Mouse (Mus musculus): ENCODE results near the gene Zfp383. TPM values are rescaled to one million over a fixed set of nuclear protein-coding genes. Genes with fewer than 3 reads are reported as not detected.
"Not testable (repeated sequence)": the region's sequence is repeated elsewhere in the genome, so short reads cannot be mapped to it uniquely, and the experiment has no call there.

Gene Zfp383
- total RNA-seq (2017): 1.2 and 3.8 TPM in 2 replicates

DNA sequence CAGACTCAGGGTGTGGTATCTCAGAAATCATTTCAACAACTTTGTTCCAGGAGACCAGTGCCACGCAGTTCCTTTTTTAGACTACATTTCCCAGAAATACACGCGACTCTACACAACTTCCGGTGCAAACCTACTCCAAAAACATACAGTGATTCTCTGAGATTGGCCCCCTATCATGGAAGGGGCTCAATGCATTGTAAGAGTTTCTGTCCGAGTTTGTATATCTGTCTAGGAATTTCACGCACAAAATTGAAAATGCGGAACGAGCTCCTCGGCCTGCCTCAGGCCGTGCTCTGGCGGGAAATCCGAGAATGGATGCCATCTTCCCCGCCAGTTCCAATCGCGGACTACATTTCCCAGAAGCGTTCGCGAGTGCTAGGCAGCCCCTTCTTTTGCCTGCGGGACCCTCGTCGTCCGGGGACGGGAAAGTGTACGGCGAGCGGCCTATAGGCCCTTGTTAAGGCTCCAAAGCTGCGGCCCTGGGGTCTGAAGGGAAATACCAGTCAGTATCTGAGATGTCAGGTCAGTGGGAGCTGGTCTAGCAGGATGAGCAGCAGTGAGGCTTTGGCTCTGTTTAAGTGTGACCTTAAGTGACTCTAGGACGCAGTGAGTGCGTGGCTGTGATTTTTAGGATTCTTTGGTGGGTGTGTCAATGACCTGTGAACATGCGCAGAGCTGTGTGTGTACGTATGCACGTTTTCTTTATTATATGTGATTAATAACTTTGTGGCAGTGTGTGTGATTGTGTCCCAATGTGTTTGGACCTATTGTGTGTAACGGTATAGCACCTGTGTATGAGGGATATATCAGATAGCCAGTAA is at the start of gene Zfp383:
Zfp383 (plus strand) TSS at position 94 of the 821 bp plus-strand sequence.
- peak; percentile 78 for ATAC-seq (replicated peaks; ENCODE audit: low read depth, poor library complexity, severe bottlenecking)

DNA sequence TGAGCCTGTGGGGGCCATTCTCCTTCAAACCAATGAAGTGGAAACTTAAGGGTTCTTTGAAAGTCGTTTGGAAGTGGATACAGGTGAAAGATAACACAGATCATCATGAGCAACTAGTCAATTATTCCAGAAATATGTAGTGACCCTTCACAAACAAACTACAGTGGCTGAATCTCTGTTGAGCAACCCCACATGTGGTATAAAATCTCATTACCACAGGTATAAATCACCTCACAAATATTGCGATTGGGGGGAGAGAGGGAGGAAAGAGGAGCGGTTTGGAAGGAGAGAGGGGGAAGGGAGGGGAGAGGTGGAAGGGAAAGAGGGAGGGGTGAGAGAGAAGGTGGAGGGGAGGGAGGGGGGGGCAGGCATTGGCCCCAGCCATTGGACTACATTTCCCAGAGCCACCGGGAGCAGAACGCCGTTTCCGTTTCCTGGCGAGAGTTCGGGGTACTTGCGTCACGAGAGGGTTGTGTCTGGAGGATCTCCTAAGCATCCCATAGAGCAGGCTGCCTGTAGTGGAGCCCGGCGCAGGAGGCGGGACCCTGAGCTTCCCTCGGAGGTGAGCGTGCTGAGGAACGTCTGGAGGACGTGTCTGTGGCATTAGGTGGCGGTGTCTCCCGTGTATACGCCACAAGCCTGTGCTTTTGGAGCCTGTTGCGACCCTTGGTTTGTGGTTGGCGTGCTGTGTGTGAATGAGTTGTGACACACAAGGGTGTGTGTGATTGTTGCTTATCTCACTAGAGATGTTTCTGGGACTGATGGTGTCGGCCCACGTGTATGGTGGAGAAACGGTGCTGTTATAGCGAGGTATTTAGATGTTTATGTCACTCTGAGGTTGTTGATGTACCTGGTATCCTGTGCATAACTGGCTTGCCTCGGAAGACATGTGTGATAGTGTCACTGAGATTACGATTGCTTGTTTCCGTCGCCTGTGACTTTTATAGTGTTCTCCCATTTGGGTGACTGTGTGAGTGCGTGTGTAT is 48.2 kb upstream of the Zfp383 start, which contains the start of gene Zfp420:
Zfp420 (plus strand) TSS at position 448 of the 986 bp plus-strand sequence.
- peak; percentile 100 for ATAC-seq (replicated peaks; ENCODE audit: low read depth, poor library complexity, severe bottlenecking)

DNA sequence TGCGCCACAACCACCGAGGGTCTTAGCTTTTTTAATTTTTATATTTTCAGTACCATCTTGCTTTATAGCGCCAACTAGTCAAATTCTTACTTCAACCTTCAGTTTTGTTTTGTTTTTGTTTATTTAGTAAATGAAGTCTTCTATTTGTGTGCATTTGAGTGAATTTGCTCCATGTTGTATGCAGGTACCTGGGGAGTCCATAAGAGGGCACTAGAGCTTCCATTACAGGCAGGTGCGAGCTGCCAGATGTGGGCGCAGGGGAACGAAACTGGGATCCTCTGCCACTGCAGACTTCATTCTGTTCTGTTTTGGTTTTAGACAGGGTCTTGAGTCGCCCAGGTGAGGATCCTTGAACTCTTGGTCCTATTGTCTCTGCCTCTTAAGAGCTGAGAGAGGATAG is 46.4 kb upstream of the Zfp383 start:
- ATAC-seq (replicated peaks; ENCODE audit: low read depth, poor library complexity, severe bottlenecking): no peak

DNA sequence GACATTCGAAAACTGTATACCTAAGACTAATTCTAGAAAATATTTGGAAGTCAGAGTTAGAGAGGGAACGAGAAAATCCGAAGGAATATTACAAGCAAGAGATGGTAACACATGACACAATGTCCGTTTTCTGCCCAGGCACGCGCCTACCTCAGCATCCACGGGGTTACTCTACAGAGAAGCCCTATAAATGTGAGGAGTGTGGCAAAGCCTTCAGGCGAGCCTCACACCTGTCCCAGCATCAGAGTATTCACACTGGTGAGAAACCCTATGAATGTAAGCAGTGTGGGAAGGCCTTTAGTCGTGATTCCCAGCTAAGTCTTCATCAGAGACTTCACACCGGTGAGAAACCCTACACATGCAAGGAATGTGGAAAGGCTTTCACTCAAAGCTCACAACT is 33.8 kb upstream of the Zfp383 start:
- ATAC-seq (replicated peaks; ENCODE audit: low read depth, poor library complexity, severe bottlenecking): no peak

DNA sequence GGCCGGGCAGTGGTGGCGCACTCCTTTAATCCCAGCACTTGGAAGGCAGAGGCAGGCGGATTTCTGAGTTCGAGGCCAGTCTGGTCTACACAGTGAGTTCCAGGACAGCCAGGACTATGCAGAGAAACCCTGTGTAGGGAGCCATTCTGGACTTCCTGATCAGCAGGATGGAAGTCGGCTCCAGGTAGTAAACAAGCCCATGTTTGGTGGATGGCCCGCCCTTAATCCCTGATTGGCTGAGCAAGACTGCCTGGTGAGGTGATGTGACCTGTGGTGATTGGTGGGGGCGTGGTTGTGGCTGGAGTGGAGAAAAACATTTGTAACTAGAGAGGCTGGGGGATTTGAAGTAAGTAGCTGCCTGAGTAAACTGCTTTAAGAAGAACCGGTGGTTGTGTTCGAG is 30.5 kb upstream of the Zfp383 start:
- not testable (repeated sequence) for ATAC-seq (replicated peaks; ENCODE audit: low read depth, poor library complexity, severe bottlenecking)

DNA sequence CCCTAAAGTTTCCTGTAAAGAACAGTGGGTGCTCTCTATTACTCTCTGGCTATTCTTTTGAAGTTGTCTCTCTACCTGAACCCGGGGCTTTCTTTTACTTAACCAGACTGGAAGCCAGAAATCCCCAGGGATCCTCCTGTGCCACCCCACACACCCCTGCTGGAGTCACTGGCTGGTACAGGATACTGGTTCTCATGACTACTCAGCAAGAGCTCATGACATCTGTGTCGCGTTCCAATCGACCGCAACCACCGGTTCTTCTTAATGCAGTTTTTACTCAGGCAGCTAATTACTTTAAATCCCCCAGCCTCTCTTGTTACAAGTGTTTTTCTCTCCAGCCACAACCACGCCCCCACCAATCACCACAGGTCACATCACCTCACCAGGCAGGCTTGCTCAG is 28.0 kb upstream of the Zfp383 start:
- ATAC-seq (replicated peaks; ENCODE audit: low read depth, poor library complexity, severe bottlenecking): no peak

DNA sequence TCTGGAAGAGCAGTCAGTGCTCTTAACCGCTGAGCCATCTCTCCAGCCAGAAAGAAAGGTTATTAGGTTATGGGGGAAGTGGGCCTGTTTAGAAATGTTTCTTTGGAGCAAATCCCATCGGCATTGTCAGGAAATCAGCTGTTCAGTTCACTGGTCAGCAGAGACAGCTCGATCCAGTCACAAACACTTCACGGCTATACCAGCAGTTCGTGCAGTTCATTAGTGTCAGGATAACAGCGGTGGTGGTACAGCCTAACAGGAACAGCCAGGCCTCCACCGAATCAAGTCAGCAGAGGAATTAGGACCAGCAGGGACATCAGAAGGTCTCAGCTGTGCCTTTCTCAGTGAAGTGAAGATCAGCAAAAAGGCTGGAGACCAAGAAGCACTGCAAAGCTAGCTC is 27.1 kb upstream of the Zfp383 start:
- no peak for ATAC-seq (replicated peaks; ENCODE audit: low read depth, poor library complexity, severe bottlenecking)

DNA sequence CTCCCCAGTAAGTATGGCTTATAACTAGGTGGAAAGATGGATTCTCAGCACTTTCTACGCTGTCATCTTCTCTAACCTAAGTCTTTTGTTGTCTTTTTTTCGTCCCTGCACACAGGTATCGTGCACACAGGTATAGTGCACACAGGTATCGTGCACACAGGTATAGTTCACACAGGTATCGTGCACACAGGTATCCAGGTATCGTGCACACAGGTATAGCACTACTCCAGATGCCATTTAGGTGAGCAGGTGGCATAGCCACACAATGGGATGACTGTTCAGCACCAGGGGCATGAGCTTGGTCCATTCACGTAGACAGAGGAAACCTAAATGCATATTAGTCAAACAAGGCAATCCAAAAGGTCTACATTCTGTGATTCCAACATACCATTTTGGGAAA is 17.5 kb upstream of the Zfp383 start:
- ATAC-seq (replicated peaks; ENCODE audit: low read depth, poor library complexity, severe bottlenecking): no peak

DNA sequence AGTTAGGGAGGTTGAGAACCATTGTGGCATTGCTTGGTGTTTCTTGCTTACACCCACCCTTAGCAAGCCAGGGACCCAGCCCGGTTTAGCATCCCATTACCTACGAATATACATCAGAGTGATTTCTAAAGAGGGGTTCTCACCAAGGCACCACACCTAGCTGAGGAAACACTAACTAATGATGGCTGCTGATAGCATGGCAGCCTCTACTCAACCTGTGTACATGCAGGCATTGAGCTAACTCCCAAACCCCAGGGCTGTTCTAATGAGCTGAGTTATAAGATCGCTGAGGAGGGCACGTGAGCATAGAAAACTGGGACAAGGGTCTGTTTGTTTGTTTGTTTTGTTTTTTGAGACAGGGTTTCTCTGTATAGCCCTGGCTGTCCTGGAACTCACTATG is 15.3 kb upstream of the Zfp383 start:
- no peak for ATAC-seq (replicated peaks; ENCODE audit: low read depth, poor library complexity, severe bottlenecking)

DNA sequence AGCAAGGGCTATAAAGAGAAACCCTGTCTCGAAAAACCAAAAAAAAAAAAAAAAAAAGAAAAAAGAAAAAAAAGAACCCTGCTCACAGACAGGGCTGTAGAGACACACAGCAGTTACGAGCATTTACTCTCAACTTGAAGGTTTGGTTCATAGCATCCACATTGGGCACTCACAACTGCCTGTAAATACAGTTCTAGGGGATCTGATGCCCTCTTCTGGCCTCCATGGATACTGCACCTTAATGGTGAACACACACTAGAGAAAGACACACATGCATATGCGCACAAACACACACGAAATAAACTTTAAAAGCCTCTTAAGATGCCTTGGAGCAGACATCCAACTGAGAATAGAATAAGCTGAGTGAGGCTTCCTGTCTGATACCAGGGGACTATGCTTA is 9.7 kb upstream of the Zfp383 start:
- ATAC-seq (replicated peaks; ENCODE audit: low read depth, poor library complexity, severe bottlenecking): no peak

DNA sequence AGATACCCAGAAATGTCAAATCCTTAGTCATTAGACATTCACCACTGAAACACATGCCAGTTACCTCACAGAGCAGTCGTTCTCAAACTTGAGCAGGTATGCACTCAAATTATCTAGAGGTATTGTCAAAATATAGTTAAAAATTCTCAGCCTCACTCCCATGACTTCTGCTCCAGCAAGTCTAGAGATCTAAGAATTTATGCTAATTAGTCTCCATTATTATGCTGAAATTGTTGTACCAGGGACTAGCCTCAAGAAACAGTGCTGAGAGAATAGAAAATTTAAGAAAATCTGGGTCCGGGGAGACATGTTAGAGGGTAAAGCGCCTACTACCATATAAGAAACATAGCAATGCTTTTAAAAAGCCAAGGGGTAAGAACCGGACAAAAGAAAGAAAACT is 3.9 kb upstream of the Zfp383 start:
- no peak for ATAC-seq (replicated peaks; ENCODE audit: low read depth, poor library complexity, severe bottlenecking)

DNA sequence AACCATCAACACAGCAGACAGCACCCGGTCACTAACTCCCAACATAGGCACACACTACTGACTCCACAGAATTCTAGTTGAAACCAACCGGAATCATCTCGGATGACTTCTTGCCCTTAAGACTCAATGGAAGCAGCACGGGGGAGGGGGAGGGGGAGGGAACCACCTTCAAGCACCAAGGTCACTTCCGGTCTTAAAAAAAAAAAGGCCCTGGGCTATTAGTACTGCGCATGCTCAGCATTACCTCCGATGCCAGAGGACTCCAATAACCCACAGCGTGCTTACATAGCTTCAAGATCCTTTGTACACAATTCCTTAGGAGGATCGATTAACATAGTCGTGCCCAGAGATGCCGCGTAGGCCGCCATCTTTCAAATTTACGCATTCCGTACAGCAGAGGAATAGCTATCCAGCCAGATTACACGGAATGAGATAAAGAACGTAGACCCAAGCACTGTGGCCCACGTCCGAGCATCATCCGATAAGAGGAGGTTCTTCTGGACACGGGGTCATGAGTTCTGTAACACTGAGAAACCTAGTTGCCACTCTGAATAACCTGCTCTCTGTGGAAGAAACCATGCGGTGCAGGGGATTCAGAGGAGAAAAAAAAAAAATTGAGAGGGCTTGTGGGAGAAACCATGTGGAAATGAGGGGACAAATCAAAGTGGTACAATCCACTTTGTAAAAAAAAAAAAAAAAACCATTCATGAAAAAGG is 1.9 kb upstream of the Zfp383 start, which contains the start of gene Zfp27:
Zfp27 (minus strand) TSS at position 607 of the 716 bp plus-strand sequence.
- peak; percentile 76 for ATAC-seq (replicated peaks; ENCODE audit: low read depth, poor library complexity, severe bottlenecking)

DNA sequence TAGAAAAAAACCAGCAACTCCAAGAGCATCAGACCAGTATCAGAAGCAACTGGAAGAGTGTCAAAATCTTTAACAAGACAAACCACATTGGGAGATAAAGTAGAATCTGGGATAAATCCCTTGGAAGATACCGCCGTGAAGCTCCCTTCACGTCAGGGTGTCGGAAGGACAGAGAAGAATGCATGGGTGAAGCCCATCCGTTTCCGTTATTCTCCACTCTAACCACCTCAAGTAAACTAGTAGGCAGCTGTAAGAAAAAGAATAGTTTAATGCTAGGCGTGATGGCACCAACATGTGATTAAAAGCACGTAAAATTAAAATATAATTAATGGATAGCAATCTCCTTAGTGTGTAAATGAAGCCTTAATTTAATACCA is 1.4 kb upstream of the Zfp383 start:
- ATAC-seq (replicated peaks; ENCODE audit: low read depth, poor library complexity, severe bottlenecking): no peak

DNA sequence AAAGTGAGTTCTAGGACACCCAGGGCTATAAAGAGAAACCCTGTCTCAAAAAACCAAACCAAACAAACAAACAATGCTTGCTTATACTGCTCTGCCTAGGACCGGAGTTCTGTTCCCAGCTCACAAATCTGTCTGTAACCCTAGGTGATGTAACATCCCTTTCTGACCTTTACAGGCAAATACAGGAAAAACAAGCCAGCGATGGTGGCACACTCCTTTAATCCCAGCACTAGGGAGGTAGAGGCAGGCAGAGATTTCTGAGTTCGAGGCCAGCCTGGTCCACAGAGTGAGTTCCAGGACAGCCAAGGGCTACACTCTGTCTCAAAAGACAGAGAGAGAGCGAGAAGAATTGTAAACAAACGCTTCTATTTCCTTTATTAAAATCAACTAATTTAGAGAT is 817 bp upstream of the Zfp383 start:
- no peak for ATAC-seq (replicated peaks; ENCODE audit: low read depth, poor library complexity, severe bottlenecking)

DNA sequence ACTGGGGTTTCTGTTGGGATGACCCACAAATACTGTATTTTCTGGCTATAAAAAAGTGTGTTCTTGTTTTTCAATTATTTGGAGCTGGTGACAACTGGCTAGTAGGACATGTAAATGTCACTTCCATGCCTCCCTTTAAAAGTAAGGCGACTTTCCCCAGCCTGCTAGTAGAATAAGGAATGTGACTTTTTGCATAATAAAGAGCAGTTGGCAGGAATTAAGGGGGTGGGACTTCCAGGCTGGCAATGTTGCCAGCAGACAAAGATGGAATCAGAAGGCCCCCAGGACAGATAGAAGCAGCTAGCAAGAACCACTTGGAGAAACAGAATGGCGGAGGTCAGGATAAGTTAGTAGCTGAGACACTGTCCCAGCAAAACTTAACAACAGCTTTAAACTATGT is 2.2 kb downstream of the Zfp383 start:
- ATAC-seq (replicated peaks; ENCODE audit: low read depth, poor library complexity, severe bottlenecking): no peak

DNA sequence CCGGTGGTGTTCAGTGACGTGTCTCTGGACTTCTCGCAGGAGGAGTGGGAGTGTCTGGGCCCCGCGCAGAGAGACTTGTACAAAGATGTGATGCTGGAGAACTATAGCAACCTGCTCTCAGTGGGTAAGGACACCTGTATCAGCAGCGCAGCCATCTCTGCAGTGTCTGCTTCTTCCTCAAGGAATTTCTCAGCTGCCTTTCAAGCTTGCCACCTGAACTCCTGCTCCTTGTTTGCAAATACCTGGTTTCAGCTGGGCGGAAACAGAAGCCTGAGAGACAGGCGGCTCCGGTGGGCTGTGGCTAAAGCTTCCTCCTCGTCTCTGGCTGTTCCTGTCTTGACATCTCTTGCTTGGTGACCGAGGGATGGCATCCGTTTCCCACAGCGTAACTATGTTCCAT is 4.1 kb downstream of the Zfp383 start:
- ATAC-seq (replicated peaks; ENCODE audit: low read depth, poor library complexity, severe bottlenecking): no peak

DNA sequence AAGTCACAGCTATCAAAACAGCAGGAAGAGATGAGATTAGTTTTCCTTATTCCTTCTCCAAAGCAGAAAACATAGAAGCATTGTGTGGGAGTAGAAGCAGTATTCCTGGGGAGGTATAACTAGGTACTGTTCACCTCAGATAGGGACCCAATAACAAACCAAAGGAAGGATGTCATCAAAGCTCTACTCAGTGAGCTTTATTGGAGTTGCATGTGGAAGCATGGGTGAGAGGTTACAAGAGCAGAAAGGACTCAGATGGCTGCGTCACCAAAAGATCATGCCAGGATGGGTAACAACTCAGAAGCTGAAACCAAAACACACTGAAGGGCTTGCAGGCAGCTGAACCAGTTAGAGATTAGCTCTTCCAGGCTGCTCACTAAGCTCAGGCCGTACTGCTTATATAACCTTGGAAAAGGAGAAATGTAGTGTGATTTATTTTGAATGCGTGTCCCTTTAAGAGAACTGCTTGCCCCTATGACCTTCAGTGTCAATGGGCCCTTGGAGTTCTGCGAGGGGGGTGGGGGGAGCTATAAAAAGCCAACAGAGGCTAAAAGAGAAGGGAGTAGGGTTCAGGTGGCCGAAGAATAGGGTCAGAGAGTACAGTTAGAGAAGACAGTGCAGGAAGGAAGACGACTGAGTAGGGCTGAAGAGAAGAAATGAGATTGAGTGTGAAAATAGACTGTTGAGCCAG is 9.5 kb downstream of the Zfp383 start:
- ATAC-seq (replicated peaks; ENCODE audit: low read depth, poor library complexity, severe bottlenecking): no peak

DNA sequence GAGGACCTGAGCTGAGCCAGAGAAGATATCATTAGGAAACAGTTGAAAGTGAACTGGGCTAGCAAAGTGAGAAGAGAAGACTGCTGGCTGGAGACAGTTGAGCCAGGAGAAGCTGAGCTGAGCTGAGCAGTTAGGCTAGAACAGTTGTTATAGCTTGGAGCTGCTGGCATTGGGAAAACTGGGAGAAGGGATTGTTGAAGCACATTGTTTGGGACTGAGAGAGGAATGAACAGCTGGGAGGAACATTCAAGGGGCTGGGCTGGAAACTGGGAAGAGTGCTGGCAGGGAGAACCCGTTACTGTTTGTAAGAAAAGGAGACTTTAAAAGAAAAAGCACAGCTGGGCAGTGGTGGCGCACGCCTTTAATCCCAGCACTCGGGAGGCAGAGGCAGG is 10.0 kb downstream of the Zfp383 start:
- ATAC-seq (replicated peaks; ENCODE audit: low read depth, poor library complexity, severe bottlenecking): no peak

DNA sequence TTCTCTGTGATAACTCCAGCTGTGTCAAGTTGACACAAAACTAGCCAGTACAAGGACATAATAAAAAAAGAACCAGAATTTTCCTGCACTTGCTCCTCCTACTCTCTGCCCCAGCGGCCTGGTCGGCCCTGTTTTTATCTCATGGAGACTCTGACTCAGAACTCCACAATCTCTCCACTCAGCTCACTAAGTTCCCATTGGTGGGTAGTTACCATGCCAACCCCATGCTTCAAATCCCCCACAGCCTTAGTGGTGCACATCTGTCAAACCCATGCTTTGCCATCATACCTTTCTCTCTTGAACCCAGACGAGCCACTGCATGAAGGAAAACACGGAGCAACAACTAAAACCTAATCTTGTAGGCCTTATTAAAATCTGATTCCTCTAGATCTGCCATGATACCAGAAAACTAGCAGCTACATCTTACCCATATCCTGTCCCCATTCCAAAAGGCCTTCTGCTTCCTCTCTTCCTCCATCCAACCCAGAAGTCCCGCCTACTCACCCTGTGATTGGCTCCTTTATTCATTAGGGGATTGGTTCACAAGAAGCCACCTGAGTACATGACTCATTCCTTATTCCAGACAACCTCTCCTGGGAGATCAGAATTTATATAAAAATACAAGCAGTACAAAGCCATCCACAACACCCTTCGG is 13.5 kb downstream of the Zfp383 start:
- ATAC-seq (replicated peaks; ENCODE audit: low read depth, poor library complexity, severe bottlenecking): no peak
